Mouse (Mus musculus) intestine, embryonic 16.5 days (tissue): Measurements from ENCODE around the gene Gm49354. TPM values are rescaled to one million over a fixed set of nuclear protein-coding genes. Genes with fewer than 3 reads are reported as not detected.

Source experiments
- ATAC-seq: fragments of 200-750 bp; cut with Nextera tagmentation; 2 replicates; pipeline ENCODE4 v1.8.0; 2017; ENCODE audit warnings: moderate TSS enrichment, moderate library complexity
- H3K27ac ChIP-seq: fragments of 300-500 bp; sonication (generic); 2 replicates; pipeline ENCODE4 v1.5.1; 2014; ENCODE audit warnings: mild to moderate bottlenecking, low read length
- H3K27me3 ChIP-seq: fragments of 300-500 bp; sonication (generic); replicated peaks from 2 replicates; pipeline ENCODE4 v1.6.1; 2014; ENCODE audit warnings: low read length, control low read depth, mixed read lengths; ENCODE audit not compliant: control insufficient read depth, insufficient read depth
- H3K36me3 ChIP-seq: fragments of 300-500 bp; sonication (generic); 2 replicates; pipeline ENCODE4 v1.6.1; 2014; ENCODE audit warnings: low read length, control low read depth; ENCODE audit not compliant: control insufficient read depth, insufficient read depth
- H3K4me1 ChIP-seq: fragments of 300-500 bp; sonication (generic); 2 replicates; pipeline ENCODE4 v1.6.1; 2014; ENCODE audit warnings: low read length, control low read depth, mixed read lengths; ENCODE audit not compliant: control insufficient read depth, insufficient read depth
- H3K4me2 ChIP-seq: fragments of 300-500 bp; sonication (generic); 2 replicates; pipeline ENCODE4 v1.6.1; 2014; ENCODE audit warnings: low read depth, low read length, control low read depth
- H3K4me3 ChIP-seq: fragments of 300-500 bp; sonication (generic); 2 replicates; pipeline ENCODE4 v1.5.1; 2014; ENCODE audit warnings: mild to moderate bottlenecking, low read length
- H3K9ac ChIP-seq: fragments of 300-500 bp; sonication (generic); 2 replicates; pipeline ENCODE4 v1.6.1; 2014; ENCODE audit warnings: low read depth, low read length
- H3K9me3 ChIP-seq: fragments of 300-500 bp; sonication (generic); 2 replicates; pipeline ENCODE4 v1.6.1; 2016; ENCODE audit warnings: low read length, control low read depth; ENCODE audit not compliant: control insufficient read depth
- WGBS: fragments of 180-500 bp; shearing (Covaris S2); extraction: QIAGEN DNeasy Blood & Tissue Kit; methylation state at CpG from one replicate; pipeline ENCODE4 v1.1.7; 2014; 5-methylcytosine and 5-hydroxymethylcytosine counted together
- polyA plus RNA-seq: library from polyadenylated mRNA; unstranded; fragments of >200 nt; fragmentation: Nextera tagmentation; extraction: Ambion mirVana; gene quantifications from 2 replicates; pipeline ENCODE4 v1.2.1, GENCODE M21; 2015

Gene Gm49354
- not detected in 2 replicates for polyA plus RNA-seq

DNA sequence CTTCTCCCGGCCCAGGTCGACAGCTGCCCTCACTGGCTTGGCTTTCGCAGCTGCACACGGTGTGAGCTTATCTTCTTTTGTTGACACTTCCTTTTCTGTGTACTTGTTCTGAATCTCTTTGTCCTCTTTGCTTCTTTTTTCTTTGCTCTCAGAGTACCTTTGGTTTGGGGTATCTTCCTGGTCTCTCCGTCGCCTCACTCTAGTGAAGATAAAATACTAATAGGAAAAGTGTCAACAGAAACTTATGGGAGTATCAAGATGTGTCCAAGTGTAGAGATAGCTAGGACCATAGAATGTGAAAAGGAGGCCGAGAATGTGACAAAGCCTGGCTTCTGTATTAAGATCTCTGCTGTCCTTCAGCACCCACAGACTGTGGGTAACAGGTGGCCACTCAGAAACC, at the start of gene Gm49354:
TSS of gene Gm49354 (minus strand) at position 101 of the 400 bp plus-strand sequence.
- Histone ChIP-seq H3K4me2 (no peak within 1 kb of the TSS), H3K4me3 (no peak within 1 kb of the TSS), H3K27ac (no peak within 1 kb of the TSS), H3K27me3 (no peaks in the 10 kb centered on the region), H3K9me3 (no peaks in the 10 kb centered on the region), H3K9ac (no peak within 1 kb of the TSS), H3K36me3 (peaks cover 44% of the 10 kb centered on the region), H3K4me1 (no peaks in the 10 kb centered on the region)
- WGBS, result 82% methylated on average over 7 of the region's 7 CpGs
- ATAC-seq, result no peak

GRCm38 (mm10) chr13:59825966-59826365, 43.9 kb upstream of the Gm49354 start:
- Histone ChIP-seq H3K4me1 (peaks cover 8% of the 10 kb centered on the region), H3K4me2 (no peak overlapping the region), H3K9me3 (no peaks in the 10 kb centered on the region), H3K27ac (0 out of 2 replicates have a peak overlapping the region, but pooled peaks have one; percentile 29), H3K36me3 (no peaks in the 10 kb centered on the region), H3K27me3 (no peaks in the 10 kb centered on the region), H3K4me3 (no peak overlapping the region), H3K9ac (no peak overlapping the region)
- ATAC-seq, result no peak

GRCm38 (mm10) chr13:59822507-59823462, 40.7 kb upstream of the Gm49354 start, which contains the start of gene Tut7:
TSS of gene Tut7 (minus strand) at chr13:59823147.
- Histone ChIP-seq H3K27ac (peak within 1 kb of the TSS; percentile 94), H3K9me3 (no peaks in the 10 kb centered on the region), H3K4me1 (peaks cover 21% of the 10 kb centered on the region), H3K9ac (peak within 1 kb of the TSS; percentile 95), H3K36me3 (no peaks in the 10 kb centered on the region), H3K4me3 (peak within 1 kb of the TSS; percentile 87), H3K4me2 (peak within 1 kb of the TSS; percentile 62), H3K27me3 (no peaks in the 10 kb centered on the region)
- WGBS, result under 1% methylated on average over 89 of the region's 100 CpGs
- peak; percentile 96 for ATAC-seq

- H3K9me3 ChIP-seq, result no peaks in the 10 kb centered on the region
- H3K4me2 ChIP-seq, result peak overlapping the region; percentile 43; the same call in 1 of the 2 replicates
- H3K36me3 ChIP-seq, result no peaks in the 10 kb centered on the region
- H3K27me3 ChIP-seq, result no peaks in the 10 kb centered on the region
- H3K9ac ChIP-seq, result no peak overlapping the region
- H3K27ac ChIP-seq, result no peak overlapping the region
- no peak for ATAC-seq
- WGBS, result 64% methylated on average over 3 of the region's 3 CpGs
- H3K4me3 ChIP-seq, result 0 out of 2 replicates have a peak overlapping the region, but pooled peaks have one; percentile 10
- H3K4me1 ChIP-seq, result peaks cover 21% of the 10 kb centered on the region
Observed at GRCm38 (mm10) chr13:59820836-59821235, 38.8 kb upstream of the Gm49354 start.

- Histone ChIP-seq H3K4me3 (peak overlapping the region; percentile 9; the same call in 1 of the 2 replicates), H3K27me3 (no peaks in the 10 kb centered on the region), H3K4me2 (peak overlapping the region; percentile 32; the same call in 1 of the 2 replicates), H3K9ac (no peak overlapping the region), H3K9me3 (no peaks in the 10 kb centered on the region), H3K36me3 (no peaks in the 10 kb centered on the region), H3K4me1 (peaks cover 21% of the 10 kb centered on the region), H3K27ac (no peak overlapping the region)
- no peak for ATAC-seq
- 70% methylated on average over 4 of the region's 4 CpGs for WGBS
Observed at GRCm38 (mm10) chr13:59820114-59820513, 38.1 kb upstream of the Gm49354 start.

DNA sequence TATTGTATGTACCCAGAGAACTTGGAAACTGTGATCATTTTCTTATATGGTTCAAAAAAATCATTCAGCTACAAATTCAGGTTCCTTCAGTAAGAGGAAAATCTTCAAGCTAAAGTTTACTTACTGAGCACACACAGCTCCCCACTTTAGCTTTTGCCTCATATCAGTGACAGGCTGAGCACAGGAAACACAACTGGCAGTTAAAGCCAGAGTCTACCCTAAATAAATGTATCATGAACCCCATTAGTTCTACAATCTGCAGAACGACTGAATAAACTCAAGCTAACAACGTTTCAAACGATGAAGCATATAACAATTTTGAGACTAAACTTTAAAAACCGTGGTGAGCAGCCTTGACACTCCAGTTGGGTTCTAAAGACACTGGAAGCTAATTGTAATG, 35.3 kb upstream of the Gm49354 start:
- Histone ChIP-seq H3K9me3 (no peaks in the 10 kb centered on the region), H3K9ac (no peak overlapping the region), H3K4me3 (no peak overlapping the region), H3K4me2 (no peak overlapping the region), H3K27ac (no peak overlapping the region), H3K4me1 (peaks cover 21% of the 10 kb centered on the region), H3K27me3 (no peaks in the 10 kb centered on the region), H3K36me3 (peaks cover 9% of the 10 kb centered on the region; the same call in 1 of the 2 replicates)
- WGBS, result 90% methylated on average over 4 of the region's 4 CpGs
- no peak for ATAC-seq

DNA sequence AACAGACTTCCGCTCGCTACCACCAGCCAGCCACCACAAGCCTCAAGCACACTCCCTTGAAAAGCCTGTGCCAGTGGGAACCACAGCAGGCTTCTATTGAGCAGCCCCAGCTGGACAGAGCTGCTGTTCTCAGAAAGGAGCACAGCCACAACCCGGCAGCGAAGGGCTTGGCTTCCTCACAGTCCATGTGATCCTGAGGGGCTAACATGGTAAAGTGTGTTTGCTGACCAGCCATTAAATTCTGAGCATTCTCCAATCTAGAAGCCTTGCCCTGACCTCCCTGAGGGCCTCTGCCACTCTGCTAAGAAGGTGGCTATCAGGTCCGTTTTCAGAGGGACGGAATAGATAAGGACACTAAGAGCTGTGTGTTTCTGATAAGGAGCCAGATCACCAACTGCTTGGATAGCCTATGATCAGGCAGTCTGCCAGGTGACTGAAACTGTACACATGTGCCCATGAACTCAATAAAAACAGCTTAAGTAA, 32.1 kb upstream of the Gm49354 start:
- no peak overlapping the region for H3K4me2 ChIP-seq
- WGBS, result 71% methylated on average over 6 of the region's 6 CpGs
- peak; percentile 93 for ATAC-seq
- peaks cover 3% of the 10 kb centered on the region; the same call in 1 of the 2 replicates for H3K4me1 ChIP-seq
- H3K9ac ChIP-seq, result no peak overlapping the region
- peaks cover 22% of the 10 kb centered on the region for H3K36me3 ChIP-seq
- no peak overlapping the region for H3K27ac ChIP-seq
- no peak overlapping the region for H3K4me3 ChIP-seq
- H3K27me3 ChIP-seq, result no peaks in the 10 kb centered on the region
- H3K9me3 ChIP-seq, result no peaks in the 10 kb centered on the region

GRCm38 (mm10) chr13:59811581-59811980, 29.5 kb upstream of the Gm49354 start:
- H3K36me3 ChIP-seq, result peaks cover 36% of the 10 kb centered on the region
- H3K4me2 ChIP-seq, result no peak overlapping the region
- ATAC-seq, result no peak
- H3K4me3 ChIP-seq, result no peak overlapping the region
- no peaks in the 10 kb centered on the region for H3K27me3 ChIP-seq
- H3K27ac ChIP-seq, result no peak overlapping the region
- WGBS, result 97% methylated on average over 3 of the region's 3 CpGs
- no peak overlapping the region for H3K9ac ChIP-seq
- H3K9me3 ChIP-seq, result no peaks in the 10 kb centered on the region
- no peaks in the 10 kb centered on the region for H3K4me1 ChIP-seq

GRCm38 (mm10) chr13:59801000-59801399, 19.0 kb upstream of the Gm49354 start:
- ATAC-seq, result no peak
- H3K36me3 ChIP-seq, result peaks cover 53% of the 10 kb centered on the region
- no peak overlapping the region for H3K4me3 ChIP-seq
- peaks cover 6% of the 10 kb centered on the region for H3K4me1 ChIP-seq
- no peaks in the 10 kb centered on the region for H3K27me3 ChIP-seq
- H3K9ac ChIP-seq, result no peak overlapping the region
- no peak overlapping the region; the same call in 1 of the 2 replicates for H3K27ac ChIP-seq
- H3K4me2 ChIP-seq, result no peak overlapping the region
- H3K9me3 ChIP-seq, result no peaks in the 10 kb centered on the region
- WGBS, result 74% methylated on average over 6 of the region's 6 CpGs
